Mouse (Mus musculus) kidney, adult 2 months (tissue): Measurements from ENCODE around the gene Vmn1r44.

Source experiments
- CTCF ChIP-seq: fragments of 200-500 bp; conservative IDR thresholded peaks from 2 replicates; pipeline ENCODE4 v1.5.1; 2011; ENCODE audit warnings: low read depth, mild to moderate bottlenecking, control low read depth, low read length, moderate library complexity, mixed read lengths; ENCODE audit not compliant: insufficient read depth, insufficient read length
- POLR2A ChIP-seq: fragments of 200-500 bp; IDR thresholded peaks from one replicate; pipeline ENCODE4 v1.6.1; 2011; ENCODE audit warnings: low read depth, low read length, control low read depth

DNA sequence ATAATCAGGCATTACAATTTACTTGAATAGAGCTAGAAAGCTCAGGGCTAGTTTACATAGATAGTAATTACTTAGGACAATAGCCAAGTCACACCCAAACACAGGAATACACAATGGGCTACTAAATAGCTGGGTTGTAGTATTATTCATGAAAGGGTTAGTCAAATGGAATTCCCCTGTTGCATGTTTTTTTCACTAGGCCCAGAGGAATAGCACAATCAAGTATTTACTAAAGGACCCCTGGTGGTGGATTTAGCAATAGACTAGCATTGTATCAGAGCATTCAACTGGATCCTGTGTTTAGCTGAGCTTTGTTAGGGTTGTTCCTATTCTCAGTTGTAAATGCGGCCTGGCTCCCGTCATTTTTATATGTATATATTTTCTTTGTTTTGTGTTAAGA, 15.5 kb upstream of the Vmn1r44 start:
- TF ChIP-seq CTCF (no peak), POLR2A (no peak)
